Mouse (Mus musculus) frontal cortex, adult (tissue): ENCODE measurements around the gene Gja6.

Experiments
- ATAC-seq: cut with Nextera tagmentation; 2 replicates; pipeline ENCODE4 v1.9.2; 2017; ENCODE audit warnings: mild to moderate bottlenecking, moderate library complexity, mixed read lengths; ENCODE audit not compliant: low TSS enrichment

Gene Gja6

GRCm38 (mm10) chrX:160906952-160907351, at the start of gene Gja6:
Gja6 (minus strand) TSS chrX:160907052.
- ATAC-seq = no peak

- ATAC-seq = peak; percentile 94
These were observed 42.7 kb upstream of the Gja6 start for GRCm38 (mm10) chrX:160949583-160949982.

- ATAC-seq = no peak
These were observed 37.9 kb upstream of the Gja6 start for GRCm38 (mm10) chrX:160944722-160945121.

DNA sequence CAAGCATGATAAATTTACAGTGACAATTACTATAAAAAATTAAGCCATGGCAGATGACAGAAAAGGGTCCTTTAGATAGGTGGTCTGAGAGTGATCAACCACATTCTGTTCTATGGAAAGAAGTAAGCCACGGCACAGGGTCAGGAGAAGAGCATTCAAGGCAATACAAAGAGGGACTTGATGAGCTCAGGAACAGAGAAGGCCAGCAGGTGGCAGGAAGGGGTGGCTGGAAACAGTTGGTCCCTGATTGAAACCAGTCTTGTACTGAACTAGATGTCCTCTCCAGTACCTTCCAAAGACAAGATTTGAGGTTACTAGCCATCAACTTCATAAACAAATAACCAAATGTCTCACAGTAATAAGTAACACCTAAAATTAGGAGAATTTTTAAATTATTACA, 28.7 kb upstream of the Gja6 start:
- ATAC-seq = no peak; the same call in 1 of the 2 replicates

DNA sequence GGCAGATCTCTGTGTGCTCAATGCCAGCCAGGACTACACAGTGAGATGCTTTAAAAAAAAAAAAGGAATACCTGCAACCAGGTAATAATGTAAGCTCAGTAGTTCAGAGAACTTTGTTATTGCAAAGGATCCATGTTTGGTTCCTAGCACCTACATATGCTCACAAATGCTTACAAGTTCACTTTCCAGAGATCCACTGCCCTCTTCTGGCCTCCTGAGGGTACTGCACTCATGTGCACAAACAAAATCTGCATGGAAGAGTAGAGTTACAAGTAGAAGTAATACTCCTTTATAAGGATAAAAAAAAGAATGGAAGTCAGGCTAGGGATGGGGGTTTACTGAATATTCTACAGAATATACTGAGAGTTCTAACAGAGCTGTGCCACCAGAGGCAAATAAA, 23.8 kb upstream of the Gja6 start:
- ATAC-seq = no peak

DNA sequence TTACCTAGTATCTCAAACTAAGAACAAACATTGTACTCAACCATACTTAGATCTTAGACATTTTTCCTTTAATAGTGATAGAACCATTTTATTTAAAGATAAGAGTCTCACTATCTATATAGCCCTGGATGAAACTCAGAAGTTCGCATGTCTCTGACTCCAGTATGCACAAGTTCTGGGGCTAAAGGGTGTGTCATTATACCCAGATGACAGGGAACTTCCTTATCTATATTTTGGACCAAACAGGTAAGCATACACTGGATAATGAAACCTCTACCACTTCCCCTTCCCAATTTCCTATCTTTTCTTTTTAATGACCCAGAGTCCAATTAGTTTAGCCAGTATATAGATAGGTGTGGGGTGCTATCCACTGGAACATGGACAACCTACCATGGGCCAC, 22.0 kb upstream of the Gja6 start:
- no peak for ATAC-seq

DNA sequence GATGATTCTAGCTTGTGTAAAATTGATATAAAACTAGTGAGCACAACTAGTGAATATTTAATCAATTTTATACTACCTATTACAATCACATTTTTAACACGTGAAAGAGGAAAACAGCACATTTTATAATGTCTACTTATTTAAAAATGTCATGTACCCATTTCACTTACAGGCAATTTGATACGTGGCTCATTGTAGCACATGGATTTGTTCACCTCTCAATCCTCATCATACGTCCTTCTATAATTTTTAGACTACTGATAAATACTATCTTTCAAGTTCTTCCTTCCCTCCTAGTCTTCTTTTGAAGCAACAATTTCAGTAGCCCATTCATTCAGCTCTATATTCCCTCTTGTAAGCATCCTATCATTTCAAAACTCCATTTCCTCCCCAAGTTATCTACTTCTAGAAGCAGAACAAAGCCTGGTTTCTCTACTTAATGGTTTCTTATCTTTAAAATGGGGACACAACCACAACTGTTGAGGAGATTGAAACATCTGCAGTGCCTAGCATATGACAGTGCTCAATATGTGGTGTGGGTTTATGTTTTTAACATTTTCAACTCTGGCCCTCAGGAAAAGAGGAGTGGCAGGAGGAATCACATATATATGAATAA, 12.3 kb upstream of the Gja6 start:
- ATAC-seq = no peak

- ATAC-seq = peak; percentile 70
These were observed 375 bp downstream of the Gja6 start for GRCm38 (mm10) chrX:160906477-160906876.

- no peak for ATAC-seq
These were observed 939 bp downstream of the Gja6 start for GRCm38 (mm10) chrX:160905913-160906312.

DNA sequence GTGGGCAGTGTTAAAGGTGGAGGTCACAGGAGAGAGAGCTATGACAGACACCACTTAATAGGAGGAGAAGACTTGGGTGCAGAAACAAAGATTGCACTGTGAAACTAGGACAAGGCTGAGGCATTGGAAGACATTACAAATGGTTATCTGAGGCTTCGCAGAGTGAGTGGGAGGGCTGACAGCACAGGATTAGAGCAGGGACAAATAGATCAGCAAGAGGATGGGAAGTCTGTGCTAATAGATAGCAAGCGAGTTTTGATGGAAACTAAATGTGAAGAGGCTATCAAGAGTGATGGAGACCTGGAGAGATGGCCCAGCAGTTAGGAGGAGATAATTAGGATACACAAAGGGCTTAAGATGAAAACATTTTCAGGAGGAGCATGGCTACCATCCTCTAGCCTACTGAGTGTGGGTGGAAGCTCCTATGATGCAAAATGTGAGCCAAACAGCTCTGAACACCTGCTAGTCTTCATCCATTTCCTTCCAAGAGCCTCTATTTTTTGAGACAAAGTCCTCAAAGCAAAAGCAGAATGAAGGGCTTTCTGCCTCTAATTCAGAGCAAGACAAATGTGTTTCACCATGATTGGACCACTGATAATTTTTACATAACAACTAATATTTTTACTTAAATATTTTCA, 1.7 kb downstream of the Gja6 start:
- ATAC-seq = peak; percentile 62

DNA sequence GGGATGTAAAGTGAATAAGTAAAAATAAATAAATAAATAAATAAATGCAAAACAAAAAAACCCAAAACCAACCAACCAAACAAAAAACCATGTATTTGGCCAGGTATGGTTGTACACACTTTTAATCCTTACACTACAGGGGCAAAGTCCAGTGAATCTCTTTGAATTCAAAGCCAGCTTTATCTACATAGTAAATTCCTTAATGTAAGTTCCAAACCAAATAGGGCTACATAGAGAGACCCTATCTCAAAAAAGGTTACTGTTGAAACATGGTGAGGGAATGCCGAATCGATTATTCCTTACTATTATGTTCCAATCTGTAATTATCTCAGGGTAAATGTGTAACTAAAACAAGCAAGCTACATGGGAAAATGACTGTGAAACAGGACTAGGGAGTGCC, 5.7 kb downstream of the Gja6 start:
- no peak for ATAC-seq

DNA sequence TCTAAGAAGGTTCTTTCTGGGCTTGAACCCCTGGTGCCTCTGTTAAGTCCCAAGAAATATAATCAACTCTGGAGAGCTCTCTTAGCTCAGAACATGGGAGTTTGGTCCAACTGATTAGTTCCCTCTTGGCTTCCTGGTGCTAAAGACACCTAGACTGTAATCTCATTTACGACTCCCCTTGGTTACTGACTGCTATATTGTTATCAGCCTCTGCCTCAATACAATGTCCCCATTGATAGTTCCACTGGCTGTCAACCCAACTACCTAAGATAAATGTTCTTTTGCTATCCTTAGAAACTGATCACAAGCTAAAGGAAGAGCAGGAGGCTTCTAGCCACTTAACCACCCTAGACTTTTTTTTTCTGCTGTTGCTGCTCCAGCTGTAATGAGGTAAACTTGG, 14.8 kb downstream of the Gja6 start:
- no peak for ATAC-seq

DNA sequence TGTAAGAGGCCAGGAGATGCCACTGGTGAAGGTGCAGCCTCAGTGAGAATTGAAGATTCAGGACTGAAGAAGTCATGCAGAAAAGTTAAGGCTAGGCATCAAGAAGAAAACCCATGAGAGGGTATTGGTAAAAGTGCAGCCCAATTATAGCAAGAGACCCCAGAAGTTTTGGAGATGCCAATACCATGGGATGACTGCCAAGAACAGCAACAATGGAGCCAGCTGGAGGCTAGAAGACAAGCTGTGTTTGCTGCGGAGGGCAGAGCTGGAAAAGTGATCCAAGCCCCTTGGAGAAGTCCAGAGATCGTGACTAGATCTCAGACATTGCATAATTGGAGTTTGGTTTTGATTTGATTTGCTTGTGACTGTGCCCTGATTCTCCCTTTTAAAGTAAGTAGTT, 20.6 kb downstream of the Gja6 start:
- ATAC-seq = no peak

DNA sequence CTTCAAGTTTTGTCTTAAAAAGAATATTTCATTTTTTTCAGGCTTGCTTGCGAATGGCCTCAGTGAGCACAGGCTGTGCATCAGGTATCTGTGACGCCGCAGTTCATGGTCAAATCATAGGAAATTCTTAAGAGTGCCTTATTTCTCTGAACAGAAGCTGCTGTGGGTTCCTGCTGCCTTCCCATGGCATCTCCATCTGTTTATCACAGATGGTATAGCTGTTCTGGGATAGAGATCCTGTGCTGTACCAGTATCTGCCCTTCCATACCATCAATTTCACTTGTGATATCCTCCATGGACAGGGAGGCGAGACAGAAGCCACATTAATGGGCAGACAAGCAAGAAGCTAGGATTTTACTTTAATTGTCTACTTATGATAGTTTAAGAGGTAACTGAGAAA, 40.3 kb downstream of the Gja6 start:
- peak; percentile 69 for ATAC-seq

DNA sequence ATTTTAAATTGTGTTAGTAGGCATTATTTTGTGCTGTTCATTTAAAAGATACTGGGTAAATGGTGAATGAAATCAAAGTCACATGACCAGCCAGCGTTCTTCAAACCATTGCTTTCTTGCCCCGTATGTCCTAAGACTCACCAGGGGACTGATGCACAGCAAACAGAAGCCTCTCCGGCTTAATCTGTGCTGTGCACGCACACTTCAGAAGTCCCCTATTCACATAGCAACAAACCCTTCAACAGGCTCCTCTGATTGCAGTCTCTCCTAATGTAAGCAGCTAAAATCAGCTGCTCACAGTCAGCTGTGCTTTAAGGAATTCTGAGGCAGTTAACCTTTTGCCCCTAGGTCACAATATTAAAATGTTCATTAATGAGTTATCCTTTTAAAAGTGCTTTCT, 41.8 kb downstream of the Gja6 start:
- no peak for ATAC-seq

- no peak for ATAC-seq
These were observed 43.0 kb downstream of the Gja6 start for GRCm38 (mm10) chrX:160863689-160864383.
